Mouse (Mus musculus): ENCODE measurements at regions not wholly inside any gene's neighbourhood (a gene's known extent, or its start where the extent isn't known, plus 50 kb on each side); places are given as distances from the start of the nearest gene placed in this dataset.

DNA sequence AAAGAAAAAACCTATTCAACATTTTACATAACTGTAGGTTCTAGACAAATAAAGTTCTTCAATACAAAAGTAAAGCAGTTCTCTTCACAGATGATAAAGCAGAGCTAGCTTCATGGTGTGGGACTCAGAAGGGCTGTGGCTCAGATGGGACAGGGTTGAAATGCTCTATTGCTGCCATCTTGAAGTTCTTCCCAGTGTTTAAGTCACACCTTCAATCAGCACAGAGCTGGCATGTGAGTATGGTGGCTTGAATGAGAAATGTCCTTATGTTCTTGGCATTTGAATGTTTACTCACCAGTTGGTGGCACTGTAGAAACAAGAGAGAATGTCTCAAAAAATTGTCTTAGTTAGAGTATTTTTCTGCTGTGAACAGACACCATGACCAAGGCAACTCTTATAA, 330.9 kb upstream of the 1700056E22Rik start:
- no peak for DNase-seq

- DNase-seq = no peak
Observed at GRCm38 (mm10) chr1:184358226-184358568, 324.1 kb upstream of the 1700056E22Rik start.

- no peak for DNase-seq
Observed at GRCm38 (mm10) chr1:184357474-184358225, 323.5 kb upstream of the 1700056E22Rik start.

DNA sequence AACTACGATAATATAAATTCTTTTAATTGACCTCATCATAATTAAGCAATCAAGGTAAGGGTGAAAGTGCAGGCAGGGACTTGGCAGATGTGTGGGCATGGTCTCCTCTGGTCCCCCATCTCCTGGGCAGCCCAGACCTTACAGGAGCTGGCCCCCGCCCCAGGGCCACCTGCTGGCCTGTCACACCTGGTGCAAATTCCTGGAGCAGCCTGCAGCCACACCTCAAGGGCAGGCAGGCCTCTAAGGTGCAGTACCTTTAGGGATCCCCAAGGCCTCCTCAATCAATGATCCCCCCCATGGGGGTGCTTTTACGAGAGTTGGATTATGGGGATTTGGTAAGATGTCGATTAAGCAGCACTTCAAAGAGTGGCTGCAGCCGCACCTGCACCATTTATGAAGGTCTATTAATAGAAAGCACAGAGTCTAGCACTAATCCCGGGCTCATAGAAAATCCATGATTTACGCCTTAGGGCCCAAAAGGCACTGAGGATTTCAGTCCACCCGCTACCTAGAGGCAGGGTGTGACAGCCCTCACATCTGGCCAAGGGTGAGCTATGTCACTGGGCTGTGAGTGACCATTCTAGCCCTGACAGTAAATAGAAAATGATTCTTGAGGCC, 319.8 kb upstream of the 1700056E22Rik start:
- no peak for DNase-seq

DNA sequence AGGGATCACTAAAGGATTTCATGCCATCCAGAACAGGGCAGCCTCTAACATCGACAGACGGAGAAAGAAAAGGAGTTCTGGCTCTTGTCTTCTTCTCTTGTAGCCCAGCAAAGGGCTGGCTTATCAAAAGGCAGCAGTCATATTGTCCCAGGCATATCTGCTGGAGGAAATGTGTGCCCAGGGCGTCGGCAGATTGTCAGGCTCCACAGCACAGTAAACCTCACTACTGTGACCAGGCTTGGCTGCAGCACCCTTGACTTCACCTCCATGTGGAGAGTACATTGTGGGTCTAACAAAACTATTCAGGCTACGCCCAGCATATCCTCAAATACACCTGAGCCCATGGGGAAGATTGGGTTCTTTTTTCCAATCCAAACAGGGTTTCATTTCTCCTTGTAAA, 317.7 kb upstream of the 1700056E22Rik start:
- no peak for DNase-seq

DNA sequence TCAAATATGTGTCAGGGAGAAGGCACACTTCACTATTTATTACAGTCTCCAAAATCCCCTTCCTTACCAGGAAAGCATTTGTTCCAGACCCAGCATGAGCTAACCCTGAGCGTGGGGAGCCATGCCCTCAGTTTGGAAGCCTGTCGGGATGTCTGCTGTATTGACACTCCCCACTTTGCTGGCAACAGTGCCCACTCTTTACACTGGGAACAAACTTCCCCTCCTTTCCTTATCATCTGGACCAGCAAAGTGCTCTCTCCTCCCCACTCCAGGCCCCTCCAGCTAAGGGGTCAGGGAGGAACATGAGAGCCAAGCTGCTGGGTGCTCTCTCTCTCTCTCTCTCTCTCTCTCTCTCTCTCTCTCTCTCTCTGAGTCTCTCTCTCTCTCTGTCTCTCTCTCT, 310.7 kb upstream of the 1700056E22Rik start:
- no peak for DNase-seq

GRCm38 (mm10) chr1:184335952-184336351, 301.9 kb upstream of the 1700056E22Rik start:
- DNase-seq = no peak

- DNase-seq = peak; percentile 11
Observed at GRCm38 (mm10) chr1:184335281-184335680, 301.2 kb upstream of the 1700056E22Rik start.

DNA sequence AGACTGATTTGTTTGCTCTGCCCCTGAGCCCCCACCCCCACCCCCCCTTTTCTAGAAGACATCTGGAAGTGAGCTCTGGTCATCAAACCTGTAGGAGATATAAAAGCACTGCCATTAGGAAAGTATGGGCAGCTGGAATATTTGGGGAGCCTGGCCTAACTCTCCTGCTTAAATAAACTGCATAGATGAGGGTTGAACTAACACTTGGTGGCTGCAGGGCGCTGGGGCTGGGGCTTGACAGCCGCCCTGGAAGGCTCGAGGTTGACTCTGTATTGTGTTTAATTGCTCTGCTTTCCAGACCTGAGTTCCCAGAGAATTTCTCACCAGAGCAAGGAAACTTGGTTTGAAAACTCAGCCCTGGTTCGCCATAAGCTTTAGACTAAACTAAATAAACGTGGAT, 300.7 kb upstream of the 1700056E22Rik start:
- no peak for DNase-seq

DNA sequence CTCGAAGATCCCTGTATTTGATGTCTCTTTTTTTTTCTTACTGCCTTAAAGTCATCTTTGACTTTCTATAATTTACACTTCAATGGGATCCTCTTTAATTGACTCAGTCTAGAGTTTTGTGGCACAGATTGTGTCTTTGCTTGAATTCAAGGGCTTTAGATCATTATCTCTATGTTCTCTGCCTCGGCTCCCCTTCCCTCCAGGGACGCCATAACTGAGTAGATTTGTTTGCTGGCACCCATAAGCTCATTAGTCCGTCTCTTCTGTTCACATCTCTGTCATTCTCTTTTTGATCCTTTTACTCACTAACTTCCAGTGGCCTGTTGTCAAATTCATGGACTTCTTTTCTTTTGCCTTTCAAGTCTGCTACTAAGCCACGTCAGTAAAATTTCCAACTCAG, 299.0 kb upstream of the 1700056E22Rik start:
- no peak for DNase-seq

- no peak for DNase-seq
Observed at GRCm38 (mm10) chr1:184330516-184331350, 296.6 kb upstream of the 1700056E22Rik start.

GRCm38 (mm10) chr1:184326191-184326590, 292.1 kb upstream of the 1700056E22Rik start:
- DNase-seq = no peak

DNA sequence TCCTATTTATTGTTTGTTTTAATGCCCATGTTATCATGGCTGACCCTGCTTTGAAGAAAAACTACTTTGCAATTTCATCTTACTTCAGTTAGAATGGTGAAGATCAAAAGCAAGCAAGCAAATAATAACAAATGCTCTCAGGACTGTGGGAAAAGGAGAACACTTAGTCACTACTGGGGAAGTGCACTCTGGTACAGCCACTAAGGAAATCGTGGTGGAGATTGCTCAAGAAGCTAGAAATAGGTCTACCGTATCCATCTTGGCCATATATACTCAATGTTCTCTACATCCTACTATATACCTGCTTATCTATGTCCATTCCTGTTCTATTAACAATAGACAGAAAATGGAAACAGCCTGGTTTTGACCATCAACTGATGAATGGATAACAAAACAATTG, 290.1 kb upstream of the 1700056E22Rik start:
- DNase-seq = no peak

- DNase-seq = no peak
Observed at GRCm38 (mm10) chr1:184320521-184321177, 286.5 kb upstream of the 1700056E22Rik start.

DNA sequence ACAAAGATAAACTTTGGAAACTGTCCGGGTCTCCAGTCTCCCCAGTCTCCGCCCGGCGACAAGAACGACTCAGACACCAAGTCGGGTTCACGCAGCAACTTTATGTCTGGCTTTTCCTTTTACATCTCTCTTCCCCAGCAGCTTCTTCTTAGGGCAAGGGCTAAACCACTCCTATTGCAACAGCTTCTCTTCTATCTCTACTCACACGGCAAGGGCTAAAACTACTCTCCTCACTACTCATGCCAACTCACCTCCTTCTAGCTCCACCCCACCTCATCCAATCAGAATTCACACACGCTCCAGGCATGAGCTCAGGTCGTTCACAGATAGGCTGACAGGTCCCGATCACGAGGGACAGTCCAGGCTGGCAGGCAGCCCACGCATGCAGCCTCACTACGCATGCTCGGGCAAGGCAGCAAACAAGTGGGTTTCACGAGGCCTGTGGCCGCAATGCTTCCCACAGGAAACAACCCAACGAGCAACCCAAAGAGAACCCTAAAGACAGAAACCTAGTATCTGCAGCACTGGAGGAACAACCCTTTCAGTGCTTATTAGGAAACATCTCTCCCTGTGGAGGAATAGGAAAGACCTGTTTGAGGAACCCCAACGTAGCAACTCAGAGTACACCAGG, 276.2 kb upstream of the 1700056E22Rik start:
- DNase-seq = no peak

DNA sequence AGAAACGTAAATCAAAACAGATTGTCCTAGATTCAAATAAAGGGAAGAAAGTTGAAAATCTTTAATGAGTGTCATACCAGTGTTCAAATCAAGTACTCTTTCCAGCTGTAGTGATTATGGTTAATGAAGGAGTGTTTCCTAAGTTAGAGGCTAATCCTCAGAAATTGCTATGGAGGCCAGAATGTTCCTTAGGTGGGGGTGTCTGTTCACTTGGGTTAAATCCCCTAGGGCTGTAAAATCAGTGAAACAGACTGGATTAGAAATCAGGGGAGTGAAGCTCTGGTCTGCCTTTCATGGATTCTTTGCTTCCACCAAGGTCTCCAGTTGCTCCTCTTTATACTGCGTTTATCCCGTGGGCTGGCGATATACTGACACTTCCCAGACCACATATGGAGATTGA, 270.7 kb upstream of the 1700056E22Rik start:
- no peak for DNase-seq

DNA sequence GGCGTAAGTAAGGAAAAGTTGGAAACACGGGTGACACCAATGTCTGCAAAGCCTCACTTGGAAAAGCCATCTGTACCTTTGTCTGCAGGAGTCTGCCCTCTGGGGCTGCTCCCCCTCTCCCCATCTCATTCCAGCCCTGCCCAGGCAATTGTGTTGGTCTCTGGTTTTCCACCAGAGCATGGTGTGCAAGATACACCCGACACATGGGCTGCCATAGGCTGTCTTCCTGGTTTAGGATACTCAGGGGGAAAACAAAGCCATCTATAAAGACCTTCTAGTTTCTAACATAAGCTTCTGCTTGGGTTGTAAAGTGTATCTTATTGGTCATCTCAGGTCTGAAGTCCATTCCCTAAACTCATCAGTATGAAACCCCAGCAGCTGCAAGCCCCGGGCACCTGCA, 270.1 kb upstream of the 1700056E22Rik start:
- DNase-seq = no peak

GRCm38 (mm10) chr1:184298701-184299100, 264.6 kb upstream of the 1700056E22Rik start:
- DNase-seq = no peak

- DNase-seq = no peak
Observed at GRCm38 (mm10) chr1:184297001-184297740, 263.1 kb upstream of the 1700056E22Rik start.

DNA sequence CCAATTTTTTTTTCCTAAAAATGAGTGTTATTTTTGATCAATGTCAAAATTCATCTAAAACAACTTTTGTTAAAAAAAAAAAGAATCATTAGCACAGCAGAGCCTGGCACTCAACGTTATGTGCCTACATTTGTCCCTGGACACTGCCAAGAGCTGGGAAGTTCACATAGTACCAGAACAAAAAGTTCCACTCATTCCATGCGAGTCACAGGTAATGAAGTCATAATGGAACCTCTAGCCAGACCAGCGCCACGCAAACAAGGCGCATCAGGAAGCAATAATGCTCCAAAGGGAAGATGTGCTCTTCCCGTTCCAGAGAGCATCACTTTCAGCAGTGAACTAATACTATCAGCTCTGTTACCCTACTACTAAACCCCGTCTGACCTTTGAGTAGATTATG, 257.0 kb upstream of the 1700056E22Rik start:
- no peak for DNase-seq

GRCm38 (mm10) chr1:184289733-184290416, 255.8 kb upstream of the 1700056E22Rik start:
- DNase-seq = no peak

Data from right cerebral cortex, postnatal 4 days (tissue).